Mouse (Mus musculus) adrenal gland, postnatal 4 days (tissue): Measurements from ENCODE around the gene Slc51b. TPM values are rescaled to one million over a fixed set of nuclear protein-coding genes. Genes with fewer than 3 reads are reported as not detected.

ENCODE experiments used
- DNase-seq, 2 experiments: peaks; one replicate each; pipeline ENCODE4 v3.0.0; 2021 to 2022; ENCODE audit warnings: low spot score in 2 of 2, mixed read lengths in 2 of 2
- total RNA-seq, 2 experiments: library from RNA; stranded (reverse); gene quantifications; 2 replicates each; pipeline ENCODE4 v1.2.3; 2021

The Slc51b gene
- total RNA-seq, 2 experiments from 2014 or later: 1.4 to 2.4 TPM

GRCm38 (mm10) chr9:65410378-65410777, 12.4 kb downstream of the Slc51b start:
- no peak for DNase-seq

GRCm38 (mm10) chr9:65408871-65409295, 13.9 kb downstream of the Slc51b start:
- no peak for DNase-seq

GRCm38 (mm10) chr9:65407861-65408260, 14.9 kb downstream of the Slc51b start:
- DNase-seq: no peak

DNA sequence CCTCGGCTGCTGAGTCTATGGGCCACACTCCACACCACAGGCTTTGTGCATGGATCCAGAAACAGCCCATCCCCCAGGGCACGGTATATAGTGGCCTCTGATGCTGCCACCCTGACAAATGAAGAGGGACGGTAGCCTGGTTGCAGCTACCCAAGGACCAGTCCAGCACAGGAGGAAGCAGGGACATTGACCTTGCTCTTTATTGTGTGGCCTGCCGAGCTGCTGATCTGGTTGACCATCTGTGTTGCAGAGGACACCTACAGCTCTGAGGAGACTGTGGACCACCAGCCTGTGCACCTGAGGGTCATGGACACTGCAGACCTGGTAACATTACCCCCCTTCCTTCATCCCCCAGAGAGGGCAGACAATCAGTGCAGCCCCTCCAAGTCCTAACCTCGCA, 15.4 kb downstream of the Slc51b start:
- no peak for DNase-seq

DNA sequence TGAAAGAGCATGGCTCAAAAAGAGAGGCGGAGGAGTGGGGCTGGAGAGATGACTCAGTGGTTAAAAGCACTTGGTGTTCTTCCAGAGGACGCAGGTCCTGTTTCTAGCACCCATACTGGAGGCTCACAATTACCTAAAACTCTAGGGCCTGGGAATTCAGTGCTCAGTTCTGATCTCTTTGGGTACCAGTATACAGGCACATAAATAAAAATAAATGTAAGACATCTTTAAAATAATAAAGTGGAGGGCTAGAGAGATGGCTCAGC, 17.6 kb downstream of the Slc51b start:
- DNase-seq: no peak

DNA sequence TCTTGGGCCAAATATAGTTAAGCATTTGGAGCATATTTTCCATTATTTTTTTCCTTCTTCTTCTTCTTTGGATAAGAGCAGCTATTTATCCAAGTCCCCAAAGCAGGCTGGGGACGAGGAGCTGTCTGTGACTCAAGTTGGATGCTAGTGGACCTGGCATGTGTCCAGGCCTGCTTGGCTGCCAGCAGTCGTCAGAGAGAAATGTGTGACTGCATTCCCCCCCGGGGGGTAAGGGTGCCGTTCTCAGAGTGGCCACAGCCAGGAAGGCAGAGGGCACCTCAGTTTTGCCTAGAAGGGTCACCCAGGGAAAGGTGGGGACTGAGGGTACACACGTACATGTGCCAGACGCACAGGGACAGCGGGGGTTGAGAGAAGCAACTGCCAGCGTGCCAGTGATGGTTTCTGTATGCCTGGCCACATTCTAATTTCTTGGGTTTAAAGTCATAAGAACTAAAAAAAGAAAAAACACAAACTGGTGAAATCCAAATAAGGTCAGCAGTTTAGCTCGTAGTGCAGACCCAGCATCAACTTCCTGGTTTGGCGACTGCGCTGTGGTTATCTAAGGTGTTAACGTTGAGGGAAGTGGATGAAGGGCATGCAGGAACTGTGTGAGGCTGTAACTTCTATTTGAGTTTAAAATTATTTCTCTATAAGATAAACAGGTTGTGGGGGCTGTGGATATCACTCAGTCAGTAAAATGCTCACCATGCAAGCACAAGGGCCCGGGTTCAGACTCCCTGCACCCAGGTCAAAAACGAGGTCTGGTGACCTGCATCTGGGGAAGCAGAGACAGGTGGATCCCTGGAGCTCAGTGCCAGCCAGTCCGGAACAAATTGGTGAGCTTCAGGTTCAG, 18.2 kb downstream of the Slc51b start:
- DNase-seq: peak; percentile 42 to 63

DNA sequence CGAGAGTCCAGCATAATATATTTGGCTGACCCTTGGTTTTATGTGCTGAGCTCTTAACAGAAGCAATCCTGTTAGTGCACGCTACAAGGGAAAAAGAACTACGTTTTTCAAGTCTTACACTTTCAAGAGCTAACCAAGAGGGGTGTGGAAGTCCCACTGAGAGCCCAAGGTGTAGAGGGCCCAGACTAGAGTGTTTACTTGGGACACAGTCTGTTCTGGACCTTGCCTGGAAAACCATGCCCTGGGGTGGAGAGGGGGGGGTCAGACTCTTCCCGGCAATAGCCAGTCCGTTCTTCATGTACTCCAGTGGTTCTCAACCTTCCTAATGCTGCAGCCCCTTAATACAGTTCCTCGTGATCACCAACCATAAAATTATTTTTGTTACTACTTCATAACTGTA, 22.8 kb downstream of the Slc51b start:
- no peak for DNase-seq

DNA sequence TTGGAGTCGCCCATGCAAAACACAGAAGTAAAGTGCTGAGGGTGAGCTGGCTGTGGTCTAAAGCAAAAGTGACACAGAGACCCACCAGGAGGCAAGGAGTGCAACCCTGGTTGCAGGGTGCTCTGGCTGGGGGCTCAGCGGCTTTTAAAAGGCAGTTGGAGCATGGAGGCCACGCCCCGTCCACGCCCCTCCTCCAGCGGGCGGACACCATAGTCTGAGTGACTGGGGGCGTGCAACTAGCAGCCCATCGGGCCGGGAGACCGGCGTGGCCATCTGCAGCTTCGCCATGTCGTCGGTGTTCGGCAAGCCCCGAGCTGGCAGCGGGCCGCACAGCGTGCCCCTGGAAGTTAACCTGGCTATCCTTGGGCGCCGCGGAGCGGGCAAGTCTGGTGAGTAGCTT, 24.5 kb downstream of the Slc51b start, which contains the start of gene Rasl12:
TSS of gene Rasl12 (plus strand) at position 228 of the 400 bp plus-strand sequence.
- peak; percentile 26 to 46 for DNase-seq

GRCm38 (mm10) chr9:65394360-65394759, 28.4 kb downstream of the Slc51b start:
- no peak for DNase-seq

- DNase-seq: no peak
Observed at GRCm38 (mm10) chr9:65393606-65394005, 29.1 kb downstream of the Slc51b start.

GRCm38 (mm10) chr9:65392638-65393364, 30.0 kb downstream of the Slc51b start:
- peak in 1 of 2 experiments; percentile 51 for DNase-seq

DNA sequence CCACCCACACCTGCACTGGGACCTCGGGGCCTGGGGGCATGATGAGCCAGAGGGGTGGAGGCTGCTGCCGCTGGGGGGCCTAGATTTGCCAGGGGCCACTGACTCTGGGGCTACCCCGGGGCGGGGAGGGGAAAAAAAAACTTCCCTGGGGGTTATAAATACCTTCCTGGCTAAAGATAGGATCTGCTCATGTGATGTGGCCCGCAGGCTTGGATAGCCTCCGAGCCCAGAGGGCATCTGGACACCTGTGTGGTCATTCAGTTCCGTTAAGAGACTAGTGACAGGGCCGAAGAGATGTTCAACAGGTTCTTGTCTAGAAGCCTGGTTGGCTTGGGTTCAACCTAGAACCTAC, 31.2 kb downstream of the Slc51b start, which contains the start of gene Kbtbd13:
TSS of gene Kbtbd13 (minus strand) at position 40 of the 352 bp plus-strand sequence.
- DNase-seq: no peak

GRCm38 (mm10) chr9:65390752-65391612, 31.8 kb downstream of the Slc51b start:
- no peak for DNase-seq

GRCm38 (mm10) chr9:65386373-65387140, 36.2 kb downstream of the Slc51b start:
- DNase-seq: no peak

DNA sequence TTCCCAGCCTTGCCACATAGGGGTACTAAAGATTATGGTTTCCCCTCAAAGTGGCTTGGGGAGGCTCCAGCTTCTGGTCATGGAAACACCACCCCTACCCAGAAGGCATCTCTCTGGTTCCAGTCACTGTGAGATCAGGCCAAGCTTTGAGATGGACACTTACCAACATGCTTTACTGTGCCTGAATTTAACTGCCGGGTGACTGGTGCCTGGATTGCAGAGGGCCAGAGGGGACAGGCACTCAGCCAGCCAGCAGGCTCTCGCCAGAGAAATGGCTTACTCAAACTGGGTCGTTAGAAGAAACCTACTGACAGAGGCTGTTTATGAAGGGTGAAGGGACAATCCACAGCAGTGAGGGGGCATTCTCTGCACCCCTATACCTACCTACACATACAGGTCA, 38.5 kb downstream of the Slc51b start:
- DNase-seq: no peak

DNA sequence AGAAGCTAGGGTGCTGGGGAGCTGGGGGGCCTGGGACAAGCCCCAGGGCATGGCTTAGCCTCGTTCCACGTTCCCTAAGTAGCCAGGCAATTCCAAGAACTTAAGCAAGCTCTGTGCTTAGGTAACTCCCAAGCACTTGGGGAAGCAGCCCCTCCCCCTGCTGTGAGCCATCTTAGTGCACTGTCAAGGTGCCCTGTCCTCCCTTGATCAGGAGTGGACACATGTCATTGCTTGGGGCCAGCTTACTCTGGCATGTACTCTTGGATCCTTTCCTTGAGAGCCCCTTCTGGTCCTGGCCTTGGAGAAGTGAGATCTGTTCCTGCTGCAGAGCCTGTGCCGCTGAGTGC, 40.0 kb downstream of the Slc51b start:
- no peak for DNase-seq

- DNase-seq: no peak
Observed at GRCm38 (mm10) chr9:65382031-65382750, 40.6 kb downstream of the Slc51b start.

GRCm38 (mm10) chr9:65381017-65381590, 41.7 kb downstream of the Slc51b start:
- DNase-seq: no peak

- no peak for DNase-seq
Observed at GRCm38 (mm10) chr9:65375163-65375934, 47.4 kb downstream of the Slc51b start.
